Mouse (Mus musculus) hindbrain, embryonic 12.5 days (tissue): ENCODE results near the gene Rhot1. TPM values are rescaled to one million over a fixed set of nuclear protein-coding genes. Genes with fewer than 3 reads are reported as not detected.
"Not testable (repeated sequence)": the region's sequence is repeated elsewhere in the genome, so short reads cannot be mapped to it uniquely, and the experiment has no call there.

Experiments
- ATAC-seq: fragments of 200-750 bp; cut with Nextera tagmentation; 2 replicates; pipeline ENCODE4 v1.8.0; 2017; ENCODE audit warnings: moderate TSS enrichment; ENCODE audit not compliant: low FRiP score
- H3K27ac ChIP-seq: fragments of 300-500 bp; sonication (generic); 2 replicates; pipeline ENCODE4 v1.5.1; 2016; ENCODE audit warnings: mild to moderate bottlenecking
- H3K27me3 ChIP-seq: fragments of 300-500 bp; sonication (generic); 2 replicates; pipeline ENCODE4 v1.6.1; 2016; ENCODE audit warnings: mild to moderate bottlenecking
- H3K36me3 ChIP-seq: fragments of 300-500 bp; sonication (generic); 2 replicates; pipeline ENCODE4 v1.6.1; 2016; ENCODE audit warnings: mild to moderate bottlenecking
- H3K4me1 ChIP-seq: fragments of 300-500 bp; sonication (generic); 2 replicates; pipeline ENCODE4 v1.6.1; 2016
- H3K4me2 ChIP-seq: fragments of 300-500 bp; sonication (generic); replicated peaks from 2 replicates; pipeline ENCODE4 v1.6.1; 2016; ENCODE audit warnings: mild to moderate bottlenecking
- H3K4me3 ChIP-seq: fragments of 300-500 bp; sonication (generic); 2 replicates; pipeline ENCODE4 v1.5.1; 2016; ENCODE audit warnings: mild to moderate bottlenecking
- H3K9ac ChIP-seq: fragments of 300-500 bp; sonication (generic); 2 replicates; pipeline ENCODE4 v1.6.1; 2016; ENCODE audit warnings: mild to moderate bottlenecking, moderate library complexity
- H3K9me3 ChIP-seq: fragments of 300-500 bp; sonication (generic); replicated peaks from 2 replicates; pipeline ENCODE4 v1.6.1; 2016; ENCODE audit warnings: mild to moderate bottlenecking
- WGBS: fragments of 180-500 bp; shearing (Covaris S2); methylation state at CpG from one replicate; pipeline ENCODE4 v1.1.7; 2016; 5-methylcytosine and 5-hydroxymethylcytosine counted together
- polyA plus RNA-seq: library from polyadenylated mRNA; unstranded; fragments of >200 nt; fragmentation: Nextera tagmentation; extraction: Ambion mirVana; gene quantifications from 2 replicates; pipeline ENCODE4 v1.2.1, GENCODE M21; 2016

The Rhot1 gene
- polyA plus RNA-seq, 1 experiment from 2014 or later, result 70.8 TPM

- no peak for ATAC-seq
- Histone ChIP-seq H3K4me3 (no peak overlapping the region), H3K4me2 (no peak overlapping the region), H3K27ac (no peak overlapping the region), H3K4me1 (no peaks in the 10 kb centered on the region), H3K36me3 (no peaks in the 10 kb centered on the region), H3K27me3 (no peaks in the 10 kb centered on the region), H3K9ac (no peak overlapping the region), H3K9me3 (no peaks in the 10 kb centered on the region)
- 85% methylated on average over 8 of the region's 8 CpGs for WGBS
Observed at GRCm38 (mm10) chr11:80178316-80178715, 30.5 kb upstream of the Rhot1 start.

GRCm38 (mm10) chr11:80181021-80181749 lies 27.6 kb upstream of the Rhot1 start:
- Histone ChIP-seq H3K36me3 (no peaks in the 10 kb centered on the region), H3K9ac (no peak overlapping the region), H3K9me3 (no peaks in the 10 kb centered on the region), H3K4me1 (no peaks in the 10 kb centered on the region), H3K4me2 (no peak overlapping the region), H3K27me3 (no peaks in the 10 kb centered on the region), H3K4me3 (no peak overlapping the region), H3K27ac (no peak overlapping the region)
- no peak for ATAC-seq
- 76% methylated on average over 5 of the region's 5 CpGs for WGBS

GRCm38 (mm10) chr11:80183054-80183704 lies 25.6 kb upstream of the Rhot1 start:
- not testable (repeated sequence) for H3K4me1 ChIP-seq, H3K36me3 ChIP-seq, H3K27me3 ChIP-seq, ATAC-seq, H3K9me3 ChIP-seq, H3K27ac ChIP-seq
- WGBS, result 43% methylated on average over 12 of the region's 12 CpGs
- Histone ChIP-seq H3K4me2 (peak overlapping the region; percentile 63), H3K9ac (peak overlapping the region; percentile 64), H3K4me3 (peak overlapping the region; percentile 50)

DNA sequence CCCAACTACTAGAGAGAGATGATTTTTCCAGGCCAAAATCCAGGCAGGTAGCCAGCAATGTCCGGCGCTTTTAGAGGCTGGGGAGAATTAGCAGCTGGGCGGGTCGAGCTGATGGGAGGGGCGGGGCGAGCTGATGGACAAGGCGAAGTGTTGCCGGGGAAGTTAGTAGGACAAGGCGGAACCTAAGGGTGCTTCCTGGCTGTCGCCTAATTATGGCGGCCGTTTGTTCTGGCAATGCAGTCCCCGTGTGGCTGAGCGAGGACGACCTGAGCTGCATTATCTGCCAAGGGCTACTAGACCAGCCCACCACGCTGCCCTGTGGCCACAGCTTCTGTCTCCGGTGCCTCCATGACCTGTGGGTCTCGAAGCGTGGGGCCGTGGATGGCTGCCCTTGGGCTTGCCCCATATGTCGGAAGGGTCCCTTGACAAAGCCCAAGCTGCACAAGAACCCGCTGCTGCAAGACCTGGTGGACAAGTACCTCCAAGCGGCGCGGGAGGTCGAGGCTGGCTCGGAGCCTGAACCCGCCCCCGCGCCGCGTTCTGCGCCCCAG lies 25.0 kb upstream of the Rhot1 start, which contains the start of gene Rnf135:
Gene Rnf135 (plus strand): TSS at position 147 of the 551 bp plus-strand sequence.
- Histone ChIP-seq H3K4me2 (peak within 1 kb of the TSS; percentile 63), H3K36me3 (no peaks in the 10 kb centered on the region), H3K4me3 (peak within 1 kb of the TSS; percentile 50), H3K9me3 (no peaks in the 10 kb centered on the region), H3K27ac (no peak within 1 kb of the TSS), H3K9ac (peak within 1 kb of the TSS; percentile 64), H3K4me1 (no peaks in the 10 kb centered on the region), H3K27me3 (no peaks in the 10 kb centered on the region)
- 3% methylated on average over 33 of the region's 33 CpGs for WGBS
- ATAC-seq, result peak; percentile 38; the same call in 1 of the 2 replicates

GRCm38 (mm10) chr11:80184531-80185071 lies 24.2 kb upstream of the Rhot1 start:
- Histone ChIP-seq H3K27me3 (no peaks in the 10 kb centered on the region), H3K9ac (no peak overlapping the region), H3K4me3 (peak overlapping the region; percentile 50; the same call in 1 of the 2 replicates), H3K9me3 (no peaks in the 10 kb centered on the region), H3K4me2 (peak overlapping the region; percentile 63), H3K4me1 (no peaks in the 10 kb centered on the region), H3K27ac (no peak overlapping the region), H3K36me3 (no peaks in the 10 kb centered on the region)
- WGBS, result 89% methylated on average over 6 of the region's 6 CpGs
- no peak for ATAC-seq

DNA sequence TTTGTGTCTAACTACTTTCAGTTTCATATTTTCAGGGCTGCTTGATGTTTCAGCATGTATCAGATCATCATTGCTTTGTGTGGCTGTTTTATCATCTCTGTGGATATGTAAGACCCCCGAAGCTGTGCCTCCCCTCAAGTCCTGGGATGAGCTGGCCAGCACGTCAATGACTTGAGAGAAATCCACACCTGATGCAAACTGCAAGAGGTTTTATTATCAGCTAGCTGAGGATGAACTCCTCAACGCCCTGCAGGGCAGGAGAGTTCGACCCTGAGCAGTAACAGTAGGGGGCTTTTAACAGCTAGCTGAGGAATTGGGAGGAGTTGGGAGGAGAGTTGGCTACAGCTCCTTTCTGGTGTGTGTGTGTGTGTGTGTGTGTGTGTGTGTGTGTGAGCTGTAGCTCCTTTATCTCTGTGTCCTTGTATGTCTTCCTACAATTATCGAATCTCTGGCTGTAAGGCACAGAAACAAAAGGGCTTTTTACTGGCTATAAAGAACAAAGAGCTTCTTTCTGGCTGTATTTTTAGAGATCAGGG lies 23.3 kb upstream of the Rhot1 start:
- H3K27me3 ChIP-seq, H3K27ac ChIP-seq, H3K9me3 ChIP-seq, H3K4me2 ChIP-seq, ATAC-seq, H3K4me1 ChIP-seq, H3K4me3 ChIP-seq, H3K9ac ChIP-seq, H3K36me3 ChIP-seq: not testable (repeated sequence)
- WGBS, result 63% methylated on average over 5 of the region's 5 CpGs

- H3K36me3 ChIP-seq, result no peaks in the 10 kb centered on the region
- H3K9ac ChIP-seq, result no peak overlapping the region
- no peaks in the 10 kb centered on the region for H3K9me3 ChIP-seq
- no peak overlapping the region for H3K27ac ChIP-seq
- 77% methylated on average over 4 of the region's 4 CpGs for WGBS
- no peak for ATAC-seq
- no peak overlapping the region for H3K4me3 ChIP-seq
- H3K4me2 ChIP-seq, result no peak overlapping the region
- no peaks in the 10 kb centered on the region for H3K27me3 ChIP-seq
- H3K4me1 ChIP-seq, result no peaks in the 10 kb centered on the region
Observed at GRCm38 (mm10) chr11:80190280-80190679, 18.5 kb upstream of the Rhot1 start.

GRCm38 (mm10) chr11:80193827-80194226 lies 15.0 kb upstream of the Rhot1 start:
- Histone ChIP-seq H3K4me1 (no peaks in the 10 kb centered on the region), H3K27ac (no peak overlapping the region), H3K9ac (no peak overlapping the region), H3K27me3 (no peaks in the 10 kb centered on the region), H3K9me3 (no peaks in the 10 kb centered on the region), H3K36me3 (no peaks in the 10 kb centered on the region), H3K4me2 (no peak overlapping the region), H3K4me3 (no peak overlapping the region)
- 65% methylated on average over 4 of the region's 4 CpGs for WGBS
- no peak for ATAC-seq

DNA sequence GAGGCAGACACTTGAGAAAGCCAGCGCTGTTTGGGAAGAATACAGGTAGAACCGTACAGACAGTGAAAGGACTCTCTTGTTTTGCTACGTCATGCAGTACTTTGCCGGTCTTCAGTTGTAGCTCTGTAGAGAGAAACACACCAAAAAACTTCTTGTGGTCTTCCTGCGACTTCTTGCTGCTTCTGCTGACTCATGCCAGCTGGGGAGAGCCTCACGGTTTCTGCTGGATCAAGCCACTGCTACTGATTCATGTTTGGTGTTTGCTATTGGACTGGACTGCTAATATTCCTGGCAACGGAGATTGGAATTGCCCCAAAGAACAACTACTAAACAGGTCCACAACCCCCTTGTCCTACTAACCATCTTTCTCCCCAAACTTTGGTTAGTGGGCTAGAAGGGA lies 12.5 kb upstream of the Rhot1 start:
- Histone ChIP-seq H3K36me3 (no peaks in the 10 kb centered on the region), H3K9ac (no peak overlapping the region), H3K27ac (no peak overlapping the region), H3K27me3 (no peaks in the 10 kb centered on the region), H3K4me2 (no peak overlapping the region), H3K4me1 (no peaks in the 10 kb centered on the region), H3K4me3 (no peak overlapping the region), H3K9me3 (no peaks in the 10 kb centered on the region)
- ATAC-seq, result no peak
- 86% methylated on average over 7 of the region's 7 CpGs for WGBS

- Histone ChIP-seq H3K9ac (no peak overlapping the region), H3K9me3 (no peaks in the 10 kb centered on the region), H3K27me3 (no peaks in the 10 kb centered on the region), H3K4me3 (no peak overlapping the region), H3K4me1 (no peaks in the 10 kb centered on the region), H3K4me2 (no peak overlapping the region), H3K27ac (no peak overlapping the region), H3K36me3 (no peaks in the 10 kb centered on the region)
- no peak for ATAC-seq
- 96% methylated on average over 3 of the region's 3 CpGs for WGBS
Observed at GRCm38 (mm10) chr11:80199316-80199715, 9.5 kb upstream of the Rhot1 start.

GRCm38 (mm10) chr11:80199773-80200172 lies 9.0 kb upstream of the Rhot1 start:
- no peak for ATAC-seq
- Histone ChIP-seq H3K4me2 (no peak overlapping the region), H3K27me3 (no peaks in the 10 kb centered on the region), H3K27ac (no peak overlapping the region), H3K9ac (no peak overlapping the region), H3K4me3 (no peak overlapping the region), H3K36me3 (no peaks in the 10 kb centered on the region), H3K9me3 (no peaks in the 10 kb centered on the region), H3K4me1 (no peaks in the 10 kb centered on the region)
- WGBS, result 93% methylated on average over 2 of the region's 2 CpGs

GRCm38 (mm10) chr11:80200326-80200725 lies 8.5 kb upstream of the Rhot1 start:
- ATAC-seq, result no peak
- H3K36me3 ChIP-seq, result no peaks in the 10 kb centered on the region
- no peak overlapping the region for H3K27ac ChIP-seq
- no peak overlapping the region for H3K4me3 ChIP-seq
- WGBS, result 86% methylated on average over 1 of the region's 1 CpGs
- H3K9ac ChIP-seq, result no peak overlapping the region
- no peaks in the 10 kb centered on the region for H3K27me3 ChIP-seq
- no peaks in the 10 kb centered on the region for H3K4me1 ChIP-seq
- H3K4me2 ChIP-seq, result no peak overlapping the region
- H3K9me3 ChIP-seq, result no peaks in the 10 kb centered on the region
